Mouse (Mus musculus) mature B cell (primary cell): ENCODE data around the gene Hoxa9.

Experiments
- in situ Hi-C: fragments of 300-500 bp; cut with MboI; formaldehyde crosslinking; loops from 2 replicates; pipeline ENCODE4 v1.14.3; 2019

Gene Hoxa9

DNA sequence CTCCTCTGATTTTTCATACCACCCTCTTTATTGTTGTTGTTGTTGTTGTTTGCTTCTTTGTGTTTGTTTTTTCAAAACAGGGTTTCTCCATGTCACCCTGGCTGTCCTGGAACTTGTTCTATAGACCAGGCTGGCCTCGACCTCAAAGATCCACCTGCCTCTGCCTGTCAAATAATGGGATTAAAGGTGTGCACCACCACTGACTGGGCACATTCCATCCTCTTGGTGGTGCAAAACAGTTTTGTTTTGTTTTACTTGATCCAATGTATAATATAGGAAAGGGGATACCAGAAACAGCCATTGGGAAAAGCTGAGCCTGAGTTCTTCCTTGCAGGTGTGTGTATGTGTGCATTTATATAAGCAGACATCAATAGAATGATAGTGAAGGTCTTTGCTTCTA is 44.4 kb downstream of the Hoxa9 start:
- in situ Hi-C loops: no loop called here

GRCm38 (mm10) chr6:52185834-52186233 is 45.1 kb downstream of the Hoxa9 start:
- in situ Hi-C loops: no loop called here

- in situ Hi-C loops: no loop called here
These were observed 45.7 kb downstream of the Hoxa9 start for GRCm38 (mm10) chr6:52185222-52185621.

DNA sequence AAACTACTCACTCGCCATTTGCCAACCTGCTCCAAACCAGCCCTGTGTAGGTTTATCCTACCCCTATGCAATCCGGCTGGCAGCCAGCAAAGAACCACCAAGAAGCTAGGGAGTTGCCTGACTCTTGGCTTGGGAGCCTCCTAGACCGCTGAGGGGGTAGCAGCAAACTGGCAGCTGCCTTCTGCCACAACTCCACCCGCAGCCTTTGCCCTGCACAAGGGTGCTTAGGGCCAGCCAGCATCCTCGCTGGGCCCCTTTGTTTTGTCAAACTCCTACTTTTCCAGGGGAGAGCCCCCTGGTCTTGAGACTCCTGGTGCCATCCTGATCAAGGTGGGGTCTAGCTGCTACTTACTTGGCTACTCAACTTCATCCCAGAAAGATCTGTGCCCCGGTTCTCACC is 46.2 kb downstream of the Hoxa9 start:
- in situ Hi-C loops: no loop called here

- in situ Hi-C loops: no loop called here
These were observed 47.4 kb downstream of the Hoxa9 start for GRCm38 (mm10) chr6:52183311-52184080.

DNA sequence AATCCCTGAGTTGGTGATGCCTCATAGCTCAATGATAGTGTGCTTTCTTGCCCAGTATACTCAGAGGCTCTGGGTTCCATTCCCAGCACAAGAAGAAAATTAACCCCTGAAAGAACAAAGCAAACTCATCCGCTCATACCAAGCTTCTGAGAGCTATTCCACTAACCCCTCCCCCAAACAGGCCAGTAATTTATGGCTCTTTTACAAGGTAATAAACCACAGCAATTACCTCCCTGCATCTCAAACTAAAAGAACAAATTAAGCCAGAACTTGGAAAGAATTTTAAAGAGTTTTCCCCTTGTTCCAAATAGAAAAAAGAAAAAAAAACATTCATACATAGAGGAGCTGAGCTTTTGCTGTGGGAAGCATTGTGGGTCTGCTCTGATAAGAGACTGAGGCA is 48.1 kb downstream of the Hoxa9 start:
- in situ Hi-C loops: no loop called here

DNA sequence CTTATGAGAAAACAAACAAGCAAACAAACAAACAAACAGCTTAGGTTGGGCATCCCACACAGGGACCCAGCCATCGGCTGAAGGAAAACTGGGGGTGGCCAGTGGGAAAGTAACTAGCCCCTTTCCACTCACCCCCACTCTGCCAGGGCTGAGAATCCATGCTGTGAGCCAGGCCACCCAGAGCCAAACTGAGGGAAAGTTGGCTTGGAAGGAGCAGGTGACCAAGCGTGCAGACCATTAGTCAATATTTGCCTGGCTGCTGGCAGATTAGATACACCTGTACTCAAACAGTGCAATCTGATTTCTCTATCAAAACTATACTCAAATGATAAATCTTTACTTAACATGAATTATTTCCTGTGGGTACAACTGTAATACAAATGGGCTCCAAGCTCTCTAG is 48.9 kb downstream of the Hoxa9 start:
- in situ Hi-C loops: no loop called here

- in situ Hi-C loops: no loop called here
These were observed 50.2 kb downstream of the Hoxa9 start for GRCm38 (mm10) chr6:52180726-52181125.

DNA sequence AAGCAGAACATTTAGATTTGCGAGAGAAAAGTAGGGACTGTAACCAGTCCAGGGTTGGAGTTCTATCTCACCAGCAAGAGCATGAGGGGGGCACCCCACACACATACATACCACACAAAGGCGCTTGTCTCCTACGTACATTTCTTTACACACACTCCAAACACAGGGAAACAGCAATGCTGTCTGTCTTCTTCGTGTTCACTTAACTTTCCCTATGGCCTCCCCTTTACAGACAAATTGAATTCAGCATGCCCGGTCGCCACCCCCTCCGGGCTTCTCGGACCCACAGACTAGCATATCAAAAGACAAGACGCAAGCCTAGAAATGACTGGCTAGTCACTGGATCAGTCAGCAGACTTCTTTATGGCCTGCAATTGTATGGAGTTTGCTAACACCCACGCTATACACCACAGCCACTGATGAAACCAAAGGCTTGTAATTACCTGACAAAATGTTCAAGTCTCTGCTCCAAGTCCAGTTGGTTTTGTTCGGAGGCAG is 50.6 kb downstream of the Hoxa9 start:
- in situ Hi-C loops: no loop called here

DNA sequence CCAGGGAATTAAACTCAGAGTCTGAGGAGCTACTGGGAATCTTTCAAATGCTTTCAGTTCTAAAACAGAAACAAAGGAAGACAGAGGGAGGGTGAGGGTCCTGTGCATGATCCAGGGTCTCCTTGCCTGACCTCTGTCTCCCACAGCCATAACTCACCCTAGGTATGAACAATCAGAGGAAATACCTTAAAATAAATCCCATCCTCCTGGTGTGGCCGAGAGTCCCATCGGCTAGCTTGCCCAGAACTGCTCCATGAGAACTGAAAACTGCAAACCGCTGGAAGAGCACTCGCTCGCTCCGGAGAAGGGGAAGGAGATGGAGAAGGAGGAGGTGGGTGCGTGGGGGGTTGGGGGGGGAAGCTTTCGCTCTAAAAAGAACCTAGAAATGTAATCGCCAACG is 51.2 kb downstream of the Hoxa9 start:
- in situ Hi-C loops: no loop called here

DNA sequence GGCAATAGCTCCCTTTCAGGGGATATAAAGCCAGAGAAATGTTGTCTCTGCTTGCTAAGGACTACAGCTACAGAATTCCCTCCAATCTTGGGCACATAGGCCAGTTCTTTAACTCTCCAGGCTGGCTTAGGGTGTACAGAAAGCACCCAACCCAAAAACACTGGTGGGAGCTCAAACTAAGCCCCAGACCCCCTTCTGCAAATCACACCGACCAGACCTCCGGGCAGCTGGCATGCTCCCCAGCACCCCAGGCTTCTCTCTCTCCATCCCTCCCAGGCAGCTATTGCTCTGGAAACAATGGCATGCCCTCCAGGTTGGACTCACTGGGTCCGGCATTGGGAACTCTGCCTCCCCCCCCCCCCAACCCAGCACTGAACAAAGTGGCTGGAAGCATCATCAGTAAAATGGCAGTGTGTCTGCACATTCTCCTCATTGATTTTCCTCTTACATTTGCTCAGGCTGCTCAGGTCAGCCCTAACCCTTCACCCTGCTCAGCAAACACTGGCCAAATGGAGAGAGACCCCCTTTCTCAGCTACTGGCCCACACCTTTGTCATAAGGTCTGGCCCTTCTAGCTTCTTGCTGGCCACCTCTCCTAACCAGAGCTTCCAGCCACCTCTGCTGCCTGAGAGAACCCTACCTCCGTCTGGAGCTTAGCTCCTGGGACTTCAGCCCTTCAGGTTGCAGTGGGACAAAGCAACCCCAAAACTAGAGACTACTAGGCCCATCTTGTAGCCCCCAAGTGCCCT is 51.8 kb downstream of the Hoxa9 start:
- in situ Hi-C loops: no loop called here

GRCm38 (mm10) chr6:52177806-52178205 is 53.1 kb downstream of the Hoxa9 start:
- in situ Hi-C loops: no loop called here

GRCm38 (mm10) chr6:52177061-52177735 is 53.7 kb downstream of the Hoxa9 start, which contains the start of gene 5730596B20Rik:
TSS of gene 5730596B20Rik (plus strand) at chr6:52177498.
- in situ Hi-C loops: no loop called here

DNA sequence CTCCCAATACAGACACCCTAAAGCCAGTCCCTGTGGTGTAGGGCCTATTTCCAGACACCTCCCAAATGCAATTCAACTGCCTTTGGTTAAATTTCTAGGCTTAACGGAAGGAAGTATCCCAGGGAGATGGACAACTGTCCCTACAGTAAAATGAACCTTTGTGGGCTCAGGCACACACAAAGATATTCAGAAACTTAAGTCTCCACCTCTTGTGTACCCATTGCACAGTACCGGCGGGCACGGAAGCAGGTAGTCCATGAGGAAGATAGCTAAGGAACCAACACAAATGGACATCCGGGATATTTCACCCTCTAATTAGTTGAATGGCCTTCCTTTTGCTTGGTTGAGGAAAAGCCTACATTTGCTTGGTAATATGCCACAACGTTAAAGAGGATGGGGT is 54.5 kb downstream of the Hoxa9 start:
- in situ Hi-C loops: no loop called here

GRCm38 (mm10) chr6:52175864-52176263 is 55.0 kb downstream of the Hoxa9 start:
- in situ Hi-C loops: no loop called here

DNA sequence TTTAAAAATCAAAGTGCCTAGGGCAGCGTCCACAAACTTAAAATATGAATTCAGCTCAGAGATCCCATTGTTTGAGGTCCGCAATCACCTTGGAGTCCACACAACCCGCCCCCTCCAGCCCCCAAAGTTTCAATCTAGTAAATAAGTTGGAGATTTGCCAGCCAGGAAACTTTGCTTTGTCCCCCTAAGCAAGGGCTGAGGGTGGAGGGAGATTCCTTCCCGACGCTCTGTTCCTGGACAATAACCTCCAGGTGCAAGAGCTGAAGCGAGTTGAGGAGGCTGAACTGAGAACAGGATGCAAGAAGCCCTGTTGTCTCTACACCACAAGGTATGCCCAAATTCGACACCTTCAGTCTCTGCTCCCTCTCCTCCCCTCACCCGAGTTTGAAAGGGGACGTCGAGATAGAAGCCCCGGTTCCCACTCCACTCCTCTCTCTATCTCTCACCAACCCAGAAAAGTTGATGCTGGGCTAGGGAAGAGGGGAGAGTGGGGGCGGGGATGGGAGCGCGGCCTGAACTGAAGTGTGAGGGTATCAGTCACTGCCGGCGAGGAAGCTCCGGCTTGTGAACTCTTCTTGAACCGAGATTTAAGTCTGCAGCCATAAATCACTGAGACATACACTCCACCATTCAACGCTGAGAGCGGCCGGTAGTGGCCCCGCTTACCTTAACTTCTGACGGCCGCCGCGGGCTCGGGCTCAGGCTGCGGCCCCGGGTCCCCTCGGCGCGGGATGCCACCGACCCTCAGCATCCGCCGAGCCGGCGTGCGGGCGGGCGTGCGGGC is 55.7 kb downstream of the Hoxa9 start:
- in situ Hi-C loops: no loop called here

- in situ Hi-C loops: no loop called here
These were observed 57.2 kb downstream of the Hoxa9 start for GRCm38 (mm10) chr6:52173648-52174047.
